Mouse (Mus musculus) C2C12 (cell line): ENCODE measurements around the gene Tmem63b. TPM values are rescaled to one million over a fixed set of nuclear protein-coding genes. Genes with fewer than 3 reads are reported as not detected.
A peak's percentile ranks its signal among the peaks of the same experiment; 100 is the strongest.
"Not testable (repeated sequence)": the region's sequence is repeated elsewhere in the genome, so short reads cannot be mapped to it uniquely, and the experiment has no call there.

Source experiments
- H3K27me3 ChIP-seq: one replicate; pipeline ENCODE4 v1.6.1; 2011; ENCODE audit not compliant: control insufficient read depth, insufficient read depth, insufficient read length
- H3K36me3 ChIP-seq: one replicate; pipeline ENCODE4 v1.6.1; 2011; ENCODE audit not compliant: control insufficient read depth, insufficient read depth
- H3K4me3 ChIP-seq: one replicate; pipeline ENCODE4 v1.5.1; 2011; ENCODE audit warnings: mild to moderate bottlenecking, control low read depth; ENCODE audit not compliant: poor library complexity, insufficient read depth, severe bottlenecking
- H3K79me2 ChIP-seq: one replicate; pipeline ENCODE4 v1.6.1; 2011; ENCODE audit not compliant: control insufficient read depth, insufficient read depth
- H3K79me3 ChIP-seq: one replicate; pipeline ENCODE4 v1.6.1; 2011; ENCODE audit warnings: low read depth, control low read depth
- H3ac ChIP-seq: one replicate; pipeline ENCODE3; 2011; ENCODE audit warnings: low read depth; ENCODE audit not compliant: control insufficient read depth, insufficient read length
- CEBPB ChIP-seq: IDR thresholded peaks from one replicate; pipeline ENCODE4 v1.6.1; 2011; ENCODE audit warnings: low read depth, mild to moderate bottlenecking, control low read depth, moderate library complexity
- CTCF ChIP-seq: IDR thresholded peaks from one replicate; pipeline ENCODE4 v1.5.1; 2011; ENCODE audit not compliant: control insufficient read depth, insufficient read depth, insufficient read length
- FOSL1 ChIP-seq: IDR thresholded peaks from one replicate; pipeline ENCODE4 v1.8.0; 2011; ENCODE audit warnings: mild to moderate bottlenecking, low read length; ENCODE audit not compliant: poor library complexity, insufficient read depth, severe bottlenecking
- MAX ChIP-seq: IDR thresholded peaks from one replicate; pipeline ENCODE4 v1.6.1; 2011; ENCODE audit warnings: mild to moderate bottlenecking, control low read depth
- MYOD1 ChIP-seq: IDR thresholded peaks from one replicate; pipeline ENCODE4 v1.6.1; 2011; ENCODE audit warnings: low read depth; ENCODE audit not compliant: control insufficient read depth, insufficient read length
- MYOG ChIP-seq: IDR thresholded peaks from one replicate; pipeline ENCODE4 v1.6.1; 2011; ENCODE audit not compliant: control insufficient read depth, insufficient read length; ENCODE audit errors: extremely low read depth
- USF1 ChIP-seq: IDR thresholded peaks from one replicate; pipeline ENCODE4 v1.6.1; 2011; ENCODE audit warnings: low read depth, mild to moderate bottlenecking, control low read depth, moderate library complexity
- polyA plus RNA-seq: library from polyadenylated mRNA; unstranded; fragments of >200 nt; fragmentation: generic; extraction: Trizol; gene quantifications from one replicate; pipeline ENCODE4 v1.2.1, GENCODE M21; 2012; ENCODE audit warnings: missing spikeins

Tmem63b gene
- polyA plus RNA-seq, 1 experiment = 54.3 TPM

DNA sequence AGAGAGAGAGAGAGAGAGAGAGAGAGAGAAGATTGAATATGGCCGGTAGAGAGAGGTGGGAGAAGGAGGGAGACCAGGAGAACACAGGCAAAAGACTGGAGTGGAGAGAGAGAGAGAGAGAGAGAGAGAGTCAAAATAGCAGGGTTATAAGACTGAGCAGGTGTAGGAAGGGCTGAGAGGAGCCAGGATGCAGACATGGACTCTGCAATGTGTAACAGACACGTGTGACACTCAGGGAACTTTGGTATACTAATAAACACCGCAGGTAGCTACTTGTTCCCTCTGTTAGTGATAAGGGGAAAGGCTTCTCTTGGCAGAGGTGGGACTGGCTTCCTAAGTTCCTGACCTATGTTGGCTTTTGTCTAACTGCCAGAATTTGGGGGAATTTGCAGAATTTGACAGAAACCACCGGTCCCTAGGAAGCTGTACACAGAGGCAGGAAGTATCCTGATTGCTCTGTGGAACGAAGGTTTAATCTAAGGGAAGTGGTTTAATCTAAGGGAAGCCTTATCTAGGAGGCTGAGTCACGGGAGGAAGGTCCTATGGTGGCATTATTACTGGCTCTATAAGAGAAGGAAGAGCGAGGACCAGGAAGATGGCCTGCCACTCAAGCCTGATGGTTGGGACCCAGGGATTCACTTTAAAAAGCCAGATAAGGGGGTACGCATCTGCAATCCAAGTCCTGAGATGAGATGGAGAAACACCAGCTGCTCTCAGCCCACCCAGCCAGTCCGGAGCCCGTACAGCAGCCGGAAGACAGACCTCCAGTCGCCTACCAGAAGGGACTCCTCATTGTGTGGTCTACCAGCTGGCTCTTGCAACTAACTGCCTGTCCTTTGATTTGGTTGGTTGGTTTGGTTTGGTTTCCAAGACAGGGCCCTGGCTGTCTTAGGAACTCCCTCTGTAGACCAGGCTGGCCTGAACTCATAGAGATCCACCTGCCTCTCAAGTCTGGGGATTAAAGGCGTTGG, 57.5 kb downstream of the Tmem63b start:
- TF ChIP-seq MYOG = no peak
- TF ChIP-seq MAX = no peak
- TF ChIP-seq FOSL1 = no peak
- no peak for TF ChIP-seq USF1
- TF ChIP-seq MYOD1 = no peak
- TF ChIP-seq CTCF = no peak
- TF ChIP-seq CEBPB = no peak
- no peaks in the 10 kb centered on the region for H3K79me2 ChIP-seq
- no peaks in the 10 kb centered on the region for H3K27me3 ChIP-seq
- H3K4me3 ChIP-seq = no peak overlapping the region
- H3K79me3 ChIP-seq = no peaks in the 10 kb centered on the region
- no peak overlapping the region for H3ac ChIP-seq
- H3K36me3 ChIP-seq = no peaks in the 10 kb centered on the region

DNA sequence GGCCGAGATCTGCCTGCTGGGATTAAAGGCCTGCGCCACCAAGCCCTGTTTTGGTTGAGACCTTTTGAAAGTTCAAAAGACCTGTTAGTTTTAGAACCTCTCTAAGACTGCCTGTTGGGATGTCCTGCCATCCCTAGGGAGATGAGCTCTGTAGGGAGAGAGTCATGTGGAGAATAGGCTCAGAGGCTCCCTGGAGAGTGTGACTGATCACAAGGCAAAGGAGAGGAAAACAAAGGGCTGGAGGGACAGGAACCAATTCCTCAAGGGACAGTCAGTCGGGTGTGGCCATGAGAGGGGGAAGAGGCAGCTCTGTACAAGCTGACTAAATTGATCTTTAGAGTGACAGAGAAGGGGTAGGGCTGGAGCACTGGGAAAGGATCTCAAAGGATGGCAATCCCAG, 58.5 kb downstream of the Tmem63b start:
- no peak overlapping the region for H3ac ChIP-seq
- TF ChIP-seq FOSL1 (no peak), USF1 (peak; percentile 19)
- no peaks in the 10 kb centered on the region for H3K79me2 ChIP-seq
- H3K4me3 ChIP-seq = no peak overlapping the region
- H3K79me3 ChIP-seq = no peaks in the 10 kb centered on the region
- no peaks in the 10 kb centered on the region for H3K27me3 ChIP-seq
- H3K36me3 ChIP-seq = no peaks in the 10 kb centered on the region

DNA sequence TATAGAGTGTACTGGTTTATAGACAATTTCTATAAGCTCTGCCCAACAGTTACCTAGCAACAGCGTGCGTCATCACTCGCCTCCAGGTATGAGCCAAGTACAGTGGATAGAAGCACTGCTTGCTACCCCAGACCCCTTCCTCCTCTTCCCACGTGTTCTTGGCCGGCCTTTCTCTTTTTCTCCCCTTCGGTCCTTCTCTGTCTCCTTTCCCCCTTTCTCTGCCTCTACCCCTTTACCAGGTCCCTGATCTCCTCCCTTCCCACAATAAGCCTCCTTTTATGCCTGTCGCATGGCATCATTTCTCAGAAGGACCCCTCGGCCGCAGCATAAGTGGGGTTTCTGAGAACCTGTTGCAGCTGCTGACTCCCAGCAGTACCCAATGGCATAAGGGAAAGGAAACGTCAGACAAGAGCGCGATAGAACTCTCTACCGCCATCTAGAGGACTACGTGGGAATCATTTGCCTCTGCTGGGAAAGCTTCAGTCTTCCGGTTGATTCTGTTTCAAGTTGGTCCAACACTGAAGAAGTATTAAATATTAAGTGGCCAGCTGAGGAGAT, 60.0 kb downstream of the Tmem63b start:
- Histone ChIP-seq H3K4me3 (no peak overlapping the region), H3K36me3 (no peaks in the 10 kb centered on the region), H3K27me3 (no peaks in the 10 kb centered on the region), H3ac (no peak overlapping the region), H3K79me3 (no peaks in the 10 kb centered on the region), H3K79me2 (no peaks in the 10 kb centered on the region)
- TF ChIP-seq FOSL1 (no peak), MYOG (no peak), MYOD1 (no peak), CTCF (peak; percentile 47), USF1 (no peak)

DNA sequence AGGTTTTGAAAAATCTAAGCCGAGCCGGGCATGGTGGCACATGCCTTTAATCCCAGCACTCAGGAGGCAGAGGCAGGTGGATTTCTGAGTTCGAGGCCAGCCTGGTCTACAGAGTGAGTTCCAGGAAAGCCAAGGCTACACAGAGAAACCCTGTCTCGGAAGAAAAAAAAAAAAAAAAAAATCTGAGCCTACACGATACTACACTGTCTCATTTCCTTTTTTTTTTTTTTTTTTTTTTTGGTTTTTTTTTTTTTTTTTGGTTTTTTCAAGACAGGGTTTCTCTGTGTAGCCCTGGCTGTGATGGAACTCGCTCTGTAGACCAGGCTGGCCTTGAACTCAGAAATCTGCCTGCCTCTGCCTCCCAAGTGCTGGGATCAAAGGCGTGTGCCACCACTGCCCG, 63.3 kb downstream of the Tmem63b start:
- not testable (repeated sequence) for H3K27me3 ChIP-seq, H3K79me3 ChIP-seq, H3K36me3 ChIP-seq, H3K79me2 ChIP-seq, H3ac ChIP-seq, H3K4me3 ChIP-seq

DNA sequence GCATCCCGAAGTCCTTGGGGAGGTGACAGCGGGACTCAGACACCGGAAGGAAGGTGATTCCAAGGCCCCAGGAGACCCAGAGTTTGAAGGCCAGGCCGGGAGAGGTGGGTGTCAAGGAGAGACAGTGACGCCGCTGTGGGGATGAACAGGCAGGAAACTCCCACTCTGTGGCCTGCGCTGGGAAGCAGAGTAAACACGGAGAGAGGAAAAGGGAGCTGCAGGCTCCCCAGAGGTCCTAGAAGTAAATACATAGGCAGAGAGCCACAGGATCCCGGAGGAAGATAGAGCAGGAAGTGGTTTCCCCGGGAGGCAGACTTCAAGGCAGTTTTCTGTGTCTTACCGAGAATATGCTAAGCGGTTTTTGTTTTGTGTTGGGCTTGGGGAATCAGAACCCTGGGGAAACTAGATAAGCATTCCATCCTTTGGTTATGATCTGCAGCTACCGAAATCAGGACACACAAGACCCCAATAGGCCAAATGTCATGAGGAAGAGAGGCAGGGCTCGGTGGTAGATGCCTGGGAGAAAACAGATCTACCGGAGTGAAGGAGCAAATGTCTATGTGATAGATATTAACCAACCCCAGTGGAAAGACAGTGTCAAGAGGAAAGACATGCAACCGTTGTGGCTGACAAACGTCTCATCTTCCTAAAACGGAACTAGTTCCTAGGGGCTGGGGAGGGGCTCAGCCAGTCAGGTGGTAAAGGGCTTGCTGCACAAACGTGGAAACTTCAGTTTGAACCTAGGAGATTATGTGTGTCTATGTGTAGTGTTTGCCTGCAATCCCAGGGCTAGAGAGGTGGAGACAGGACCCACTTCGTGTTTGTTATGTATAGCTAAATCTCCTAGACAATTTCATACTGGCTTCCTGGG, 67.1 kb downstream of the Tmem63b start:
- no peak for TF ChIP-seq FOSL1
- TF ChIP-seq CEBPB = no peak
- TF ChIP-seq MYOD1 = no peak
- no peak for TF ChIP-seq MYOG
- TF ChIP-seq CTCF = no peak
- no peak for TF ChIP-seq USF1
- TF ChIP-seq MAX = no peak
- no peaks in the 10 kb centered on the region for H3K36me3 ChIP-seq
- H3K79me3 ChIP-seq = no peaks in the 10 kb centered on the region
- no peak overlapping the region for H3K4me3 ChIP-seq
- no peak overlapping the region for H3ac ChIP-seq
- no peaks in the 10 kb centered on the region for H3K27me3 ChIP-seq
- H3K79me2 ChIP-seq = no peaks in the 10 kb centered on the region

DNA sequence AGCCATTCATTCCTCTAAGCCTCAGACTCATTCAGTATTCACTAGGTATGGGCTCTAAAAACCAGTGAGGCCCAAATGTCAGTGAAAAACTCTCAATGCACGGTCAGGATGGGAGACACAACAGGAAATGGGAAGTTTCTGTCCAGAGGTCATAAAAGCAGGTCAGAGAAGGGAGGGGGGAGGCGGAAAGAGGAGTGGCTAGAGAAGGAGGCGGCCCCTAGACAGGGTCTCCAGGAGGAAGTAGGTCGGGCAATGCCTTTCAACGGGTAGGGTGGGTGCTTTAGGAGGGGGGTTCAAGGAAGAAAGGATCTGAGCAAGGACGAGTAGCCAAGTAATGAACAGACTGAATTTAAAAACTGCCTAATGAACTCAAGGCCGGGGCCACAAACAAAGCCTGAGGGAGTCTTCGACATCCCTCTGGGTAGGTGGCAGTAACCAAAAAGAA, 67.7 kb downstream of the Tmem63b start:
- H3K27me3 ChIP-seq = no peaks in the 10 kb centered on the region
- no peak overlapping the region for H3ac ChIP-seq
- no peaks in the 10 kb centered on the region for H3K79me3 ChIP-seq
- H3K36me3 ChIP-seq = no peaks in the 10 kb centered on the region
- TF ChIP-seq MAX = no peak
- TF ChIP-seq USF1 = no peak
- no peak for TF ChIP-seq CEBPB
- no peak for TF ChIP-seq MYOD1
- no peak for TF ChIP-seq MYOG
- no peak for TF ChIP-seq FOSL1
- no peak for TF ChIP-seq CTCF
- no peaks in the 10 kb centered on the region for H3K79me2 ChIP-seq
- no peak overlapping the region for H3K4me3 ChIP-seq
